In genomic region chr4:65916027-65917008, GRCm38 (mm10) we compare ENCODE assay signal across 19 mouse cellular contexts.
A peak's percentile ranks its signal among the peaks of the same experiment; 100 is the strongest.
DNase-seq lines count a peak whose midpoint lies in the region; ATAC-seq lines count a peak whose summit lies in the region.
"Had no signal": no experiment of that assay in that cellular context is flagged by ENCODE, and none has a peak within 500 bp of the region (broad histone marks: within the 10 kb centered on the region; RNA-seq: fewer than 3 reads in every experiment).

No protein-coding gene starts in this region.

- DNase-seq in cerebellum, postnatal 10 days: peak; percentile 29 to 48
- DNase-seq in kidney, adult 18-20 months: no peak
- DNase-seq in embryo, embryonic 11 days: no peak
- DNase-seq in right cerebral cortex, postnatal 14 days: no peak
- DNase-seq: adrenal gland, postnatal 36 days; cerebellum, postnatal 36 days; kidney, postnatal 4 days; thymus, postnatal 14 days had no signal

- no peak for ATAC-seq in cerebellum, adult (ENCODE audit: insufficient number of reproducible peaks, low FRiP score, low TSS enrichment)
- peak; percentile 79 for ATAC-seq in kidney, embryonic 15.5 days (replicated peaks; ENCODE audit: low FRiP score)
- ATAC-seq in neural tube, embryonic 12.5 days (ENCODE audit: low FRiP score, low read depth): peak; percentile 25; the same call in 1 of the 2 replicates
- ATAC-seq in neural tube, embryonic 15.5 days (ENCODE audit: low FRiP score): no peak; the same call in 1 of the 2 replicates
- ATAC-seq: CD4-positive, CD25-positive, alpha-beta regulatory T cell, adult 4 months; intestine, embryonic 15.5 days had no signal

- H3K9me3 ChIP-seq in kidney, embryonic 15.5 days (replicated peaks): no peaks in the 10 kb centered on the region
- H3K9me3 ChIP-seq in neural tube, embryonic 12.5 days: no peaks in the 10 kb centered on the region
- no peaks in the 10 kb centered on the region for H3K9me3 ChIP-seq in neural tube, embryonic 15.5 days (replicated peaks)
- H3K9me3 ChIP-seq: heart, embryonic 12.5 days; intestine, embryonic 15.5 days; limb, embryonic 12.5 days had no signal

- 46% methylated on average over 11 of the region's 11 CpGs for WGBS in kidney, embryonic 15.5 days
- 59% methylated on average over 11 of the region's 11 CpGs for WGBS in neural tube, embryonic 12.5 days
- WGBS in neural tube, embryonic 15.5 days: 54% methylated on average over 11 of the region's 11 CpGs

- H3K27me3 ChIP-seq in kidney, embryonic 15.5 days: no peaks in the 10 kb centered on the region
- H3K27me3 ChIP-seq in neural tube, embryonic 12.5 days (replicated peaks): no peaks in the 10 kb centered on the region
- H3K27me3 ChIP-seq in neural tube, embryonic 15.5 days (replicated peaks): no peaks in the 10 kb centered on the region
- H3K27me3 ChIP-seq: heart, embryonic 12.5 days; intestine, embryonic 15.5 days; limb, embryonic 12.5 days had no signal

- no peak overlapping the region for H3K9ac ChIP-seq in kidney, embryonic 15.5 days
- no peak overlapping the region for H3K9ac ChIP-seq in neural tube, embryonic 12.5 days
- no peak overlapping the region for H3K9ac ChIP-seq in neural tube, embryonic 15.5 days (replicated peaks)
- H3K9ac ChIP-seq: heart, embryonic 12.5 days; intestine, embryonic 15.5 days; limb, embryonic 12.5 days; liver, embryonic 14.5 days had no signal

- no peaks in the 10 kb centered on the region for H3K4me1 ChIP-seq in kidney, embryonic 15.5 days
- no peaks in the 10 kb centered on the region for H3K4me1 ChIP-seq in neural tube, embryonic 12.5 days
- H3K4me1 ChIP-seq in neural tube, embryonic 15.5 days: peaks cover 4% of the 10 kb centered on the region; the same call in 1 of the 2 replicates
- H3K4me1 ChIP-seq: heart, embryonic 12.5 days; intestine, embryonic 15.5 days had no signal

- H3K4me2 ChIP-seq in kidney, embryonic 15.5 days: no peak overlapping the region
- H3K4me2 ChIP-seq in neural tube, embryonic 12.5 days (replicated peaks): no peak overlapping the region
- no peak overlapping the region for H3K4me2 ChIP-seq in neural tube, embryonic 15.5 days
- H3K4me2 ChIP-seq: heart, embryonic 12.5 days; intestine, embryonic 15.5 days; limb, embryonic 12.5 days had no signal

- H3K4me3 ChIP-seq in kidney, embryonic 15.5 days (replicated peaks): no peak overlapping the region
- H3K4me3 ChIP-seq in neural tube, embryonic 12.5 days: no peak overlapping the region
- no peak overlapping the region for H3K4me3 ChIP-seq in neural tube, embryonic 15.5 days (replicated peaks)
- H3K4me3 ChIP-seq: heart, embryonic 12.5 days; intestine, embryonic 15.5 days; limb, embryonic 12.5 days had no signal

- no peaks in the 10 kb centered on the region for H3K36me3 ChIP-seq in kidney, embryonic 15.5 days
- H3K36me3 ChIP-seq in neural tube, embryonic 12.5 days: no peaks in the 10 kb centered on the region
- H3K36me3 ChIP-seq in neural tube, embryonic 15.5 days: no peaks in the 10 kb centered on the region
- H3K36me3 ChIP-seq: G1E; heart, embryonic 12.5 days; intestine, embryonic 15.5 days; limb, embryonic 12.5 days had no signal

- 0 out of 2 replicates have a peak overlapping the region, but pooled peaks have one; percentile 6 for H3K27ac ChIP-seq in kidney, embryonic 15.5 days
- H3K27ac ChIP-seq in neural tube, embryonic 12.5 days: no peak overlapping the region
- no peak overlapping the region for H3K27ac ChIP-seq in neural tube, embryonic 15.5 days (replicated peaks)
- H3K27ac ChIP-seq: intestine, embryonic 15.5 days; limb, embryonic 12.5 days; liver, embryonic 14.5 days; stomach, postnatal 0 days had no signal

Comparison
In these comparisons a context has a peak if more than half of its experiments do, and no peak if none do; other contexts are left out.
1. ATAC-seq: peak in kidney, embryonic 15.5 days (single experiment) and neural tube, embryonic 12.5 days (single experiment); none in cerebellum, adult (single experiment) and neural tube, embryonic 15.5 days (single experiment).
2. DNase-seq: peak in cerebellum, postnatal 10 days (2 of 2); none in kidney, adult 18-20 months (single experiment), embryo, embryonic 11 days (single experiment) and right cerebral cortex, postnatal 14 days (single experiment).